Mouse (Mus musculus) cortical plate, adult 2 months (tissue): ENCODE results near the gene Far1.

Source experiments
- CTCF ChIP-seq: fragments of 200-500 bp; IDR thresholded peaks from 2 replicates; pipeline ENCODE4 v1.5.1; 2011; ENCODE audit warnings: mild to moderate bottlenecking, control low read depth, low read length; ENCODE audit not compliant: insufficient read depth; ENCODE audit errors: extremely low read depth
- POLR2A ChIP-seq: fragments of 200-500 bp; IDR thresholded peaks from 2 replicates; pipeline ENCODE4 v1.6.1; 2011; ENCODE audit warnings: mild to moderate bottlenecking, low read length, control low read depth; ENCODE audit not compliant: insufficient read depth; ENCODE audit errors: extremely low read depth

DNA sequence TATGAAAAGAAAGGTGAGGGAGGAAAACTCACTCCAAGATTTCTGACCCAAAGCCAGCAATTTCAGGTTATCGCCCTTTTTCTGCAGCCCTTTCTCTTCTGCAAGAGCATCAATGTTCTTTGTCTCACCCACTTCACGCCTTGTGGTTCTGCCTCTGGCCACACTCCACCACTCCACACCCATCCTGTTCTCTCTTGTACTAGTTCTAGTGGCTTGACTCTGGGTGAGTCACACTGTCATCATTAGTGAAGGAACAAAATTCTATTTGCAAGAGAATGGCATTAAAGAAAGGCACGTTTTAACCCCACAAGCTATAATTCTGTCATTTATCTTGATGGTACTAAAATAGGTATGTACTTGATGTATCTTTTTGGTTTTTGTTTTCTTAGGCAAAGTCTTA, 15.2 kb upstream of the Far1 start:
- TF ChIP-seq CTCF (no peak), POLR2A (no peak)
